Mouse (Mus musculus) neutrophil, adult 5-6 weeks (primary cell): ENCODE measurements around the gene Lfng. TPM values are rescaled to one million over a fixed set of nuclear protein-coding genes. Genes with fewer than 3 reads are reported as not detected.

Experiments used
- ATAC-seq: fragments of 151-379, 151-347 bp; 2 replicates; pipeline ENCODE4 v1.8.0; 2017; ENCODE audit warnings: mild to moderate bottlenecking, moderate TSS enrichment; ENCODE audit not compliant: insufficient number of reproducible peaks, poor library complexity, low FRiP score, severe bottlenecking; ENCODE audit errors: extremely low read depth
- total RNA-seq: library from RNA; stranded (forward); fragments of 200-1000 nt; gene quantifications from 2 replicates; pipeline ENCODE4 v1.2.3, GENCODE M21; 2017

Lfng gene
- total RNA-seq, 1 experiment from 2014 or later, result 273 TPM

DNA sequence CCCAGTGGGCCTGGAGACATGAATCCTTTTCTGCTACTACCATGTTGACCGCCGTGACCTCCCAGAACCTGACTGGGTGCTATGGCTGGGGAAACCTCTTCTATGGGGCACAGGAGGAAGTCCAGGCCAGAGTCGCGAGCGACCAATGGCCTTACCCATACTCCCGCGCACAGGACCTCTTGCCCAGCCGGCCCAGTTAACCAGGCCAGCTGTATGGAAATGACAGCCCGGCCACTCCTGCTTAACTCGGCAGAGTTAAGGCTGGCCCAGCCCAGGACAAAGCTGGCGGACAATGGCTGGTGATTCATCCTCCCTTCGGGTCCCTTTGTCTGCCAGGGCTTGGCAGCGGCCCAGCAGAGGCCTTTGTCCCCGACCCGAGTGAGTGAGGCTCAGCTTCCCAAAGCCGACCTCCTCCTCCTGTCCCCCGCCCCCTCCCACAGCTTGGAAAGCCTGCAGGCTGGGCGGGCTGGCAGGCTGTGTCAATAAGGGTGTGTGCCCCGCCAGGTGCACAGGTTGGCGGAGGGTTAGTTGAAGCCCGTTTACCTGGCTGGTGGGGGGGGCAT, 4.0 kb downstream of the Lfng start:
- peak; percentile 7; the same call in 1 of the 2 replicates for ATAC-seq

DNA sequence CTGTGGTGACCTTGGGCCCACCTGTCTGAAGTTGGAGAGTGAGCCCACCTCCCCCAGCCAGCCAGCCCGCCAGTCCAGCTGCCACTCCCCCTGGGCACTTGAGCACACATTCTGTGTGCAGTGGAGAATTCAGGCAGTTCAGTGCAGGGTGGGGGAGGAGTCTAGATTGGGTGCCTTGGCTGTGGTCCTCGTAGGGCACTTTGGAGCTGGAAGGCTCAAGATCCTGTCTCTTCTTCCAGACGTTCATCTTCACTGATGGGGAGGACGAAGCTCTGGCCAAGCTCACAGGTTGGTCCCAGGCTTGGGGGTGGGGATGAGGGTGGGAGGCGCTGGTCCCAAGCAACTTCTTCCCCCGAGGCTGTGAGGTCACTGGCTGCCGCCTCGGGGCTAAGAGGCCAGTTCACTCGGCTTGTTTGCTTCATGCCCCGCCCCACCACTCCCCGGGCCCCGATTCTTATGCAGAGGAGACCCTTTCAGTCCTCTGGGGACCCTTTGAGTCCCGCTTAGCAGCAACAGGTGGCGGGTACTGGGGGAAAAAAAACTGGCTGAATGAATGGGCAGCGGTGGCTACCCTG, 4.6 kb downstream of the Lfng start:
- no peak for ATAC-seq

DNA sequence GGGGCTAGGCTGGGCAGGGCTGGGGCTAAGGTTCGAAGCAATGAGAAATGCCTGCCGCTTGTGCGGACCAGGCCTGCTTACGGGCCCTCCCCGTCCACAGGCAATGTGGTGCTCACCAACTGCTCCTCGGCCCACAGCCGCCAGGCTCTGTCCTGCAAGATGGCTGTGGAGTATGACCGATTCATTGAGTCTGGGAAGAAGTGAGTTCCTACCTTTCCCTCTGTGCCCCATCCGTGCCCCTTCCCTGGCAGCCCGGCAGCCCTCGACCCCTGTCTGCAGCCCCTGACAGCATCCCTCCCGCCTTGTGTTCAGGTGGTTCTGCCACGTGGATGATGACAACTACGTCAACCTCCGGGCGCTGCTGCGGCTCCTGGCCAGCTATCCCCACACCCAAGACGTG, 5.1 kb downstream of the Lfng start:
- no peak for ATAC-seq

DNA sequence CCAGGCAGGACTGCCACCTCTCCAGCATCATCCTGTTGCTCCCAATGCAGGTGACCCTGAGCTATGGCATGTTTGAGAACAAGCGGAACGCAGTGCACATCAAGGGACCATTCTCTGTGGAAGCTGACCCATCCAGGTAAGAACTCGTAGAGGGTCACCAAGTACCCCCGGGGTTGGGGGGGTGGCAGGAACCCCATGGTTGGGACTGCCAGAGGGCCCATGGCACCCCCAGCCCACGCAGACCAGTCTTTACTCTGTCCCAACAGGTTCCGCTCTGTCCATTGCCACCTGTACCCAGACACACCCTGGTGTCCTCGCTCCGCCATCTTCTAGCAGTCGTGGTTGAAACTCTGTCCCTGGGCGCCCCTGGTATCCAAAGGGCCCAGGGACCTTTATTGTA, 7.0 kb downstream of the Lfng start:
- ATAC-seq, result no peak

GRCm38 (mm10) chr5:140614837-140615236, 7.7 kb downstream of the Lfng start:
- no peak for ATAC-seq

GRCm38 (mm10) chr5:140615321-140616109, 8.4 kb downstream of the Lfng start:
- no peak for ATAC-seq

DNA sequence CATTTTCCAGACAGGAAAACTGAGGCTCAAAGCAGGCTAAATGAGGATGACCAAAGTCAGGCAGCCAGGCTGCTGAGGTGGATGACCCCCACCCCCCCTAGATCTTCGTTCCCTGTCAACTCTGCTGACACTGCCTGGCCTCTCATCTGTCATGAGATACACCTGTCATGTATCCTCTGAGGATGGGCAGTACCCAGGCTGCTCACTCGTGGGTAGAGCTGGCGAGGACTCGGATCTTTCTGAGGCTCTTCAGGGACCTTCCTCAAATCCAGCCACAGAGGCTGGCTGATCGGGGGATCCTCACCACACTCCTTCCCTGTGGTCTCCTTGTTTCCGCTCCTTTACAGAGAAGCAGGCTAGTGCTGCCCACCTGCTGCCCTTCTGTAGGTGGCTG, 9.0 kb downstream of the Lfng start:
- no peak for ATAC-seq

- peak; percentile 60 for ATAC-seq
These were observed 9.6 kb downstream of the Lfng start for GRCm38 (mm10) chr5:140616691-140617090.

GRCm38 (mm10) chr5:140617714-140618113, 10.6 kb downstream of the Lfng start:
- ATAC-seq, result peak; percentile 80

- 0 out of 2 replicates have a peak, but pooled peaks have one; percentile 24 for ATAC-seq
These were observed 12.1 kb downstream of the Lfng start for GRCm38 (mm10) chr5:140619151-140619771.

GRCm38 (mm10) chr5:140619895-140620736, 13.0 kb downstream of the Lfng start:
- no peak for ATAC-seq

- no peak for ATAC-seq
These were observed 14.0 kb downstream of the Lfng start for GRCm38 (mm10) chr5:140621092-140621491.

DNA sequence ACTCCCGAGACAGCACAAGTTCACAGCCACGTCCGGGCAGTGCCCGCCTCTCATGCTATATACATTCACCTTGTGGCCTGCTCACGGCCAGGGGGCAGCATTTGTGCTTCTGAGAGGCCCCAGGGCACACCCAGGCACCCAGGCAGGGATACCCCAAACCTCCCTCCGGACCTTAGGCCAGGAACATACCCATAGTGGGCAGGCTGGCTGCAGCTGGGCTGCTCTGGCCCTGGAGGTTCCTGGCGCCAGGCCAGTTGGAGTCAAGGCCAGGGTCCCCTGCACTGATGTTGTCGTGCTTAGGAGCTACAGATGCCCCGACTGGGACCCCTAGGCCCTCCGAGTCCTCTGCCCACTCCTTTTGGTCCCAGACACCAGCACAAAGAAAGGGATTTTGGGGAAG, 14.4 kb downstream of the Lfng start:
- no peak for ATAC-seq

GRCm38 (mm10) chr5:140622978-140623670, 16.0 kb downstream of the Lfng start:
- ATAC-seq, result no peak

DNA sequence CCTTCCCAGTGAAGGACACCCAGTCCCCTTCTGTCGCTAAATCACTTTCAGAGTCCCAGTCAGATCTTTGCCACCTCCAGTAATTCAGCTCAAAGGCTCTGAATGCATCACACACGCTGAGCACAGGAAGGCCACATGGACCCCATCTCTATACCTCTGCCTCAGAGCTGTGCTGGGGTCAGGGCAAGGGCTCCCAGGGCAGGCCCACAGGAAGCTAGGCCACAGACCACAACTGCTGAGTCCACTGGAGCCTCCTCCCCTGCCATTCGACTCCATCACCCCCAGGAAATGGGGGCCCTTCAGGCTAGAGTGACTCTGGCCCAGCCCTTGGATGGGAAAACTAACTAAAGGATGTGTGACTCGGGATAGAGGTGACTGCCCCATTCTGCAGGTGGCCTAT, 16.7 kb downstream of the Lfng start:
- ATAC-seq, result no peak

GRCm38 (mm10) chr5:140624238-140624637, 17.1 kb downstream of the Lfng start:
- ATAC-seq, result no peak

- no peak for ATAC-seq
These were observed 17.8 kb downstream of the Lfng start for GRCm38 (mm10) chr5:140624961-140625360.

DNA sequence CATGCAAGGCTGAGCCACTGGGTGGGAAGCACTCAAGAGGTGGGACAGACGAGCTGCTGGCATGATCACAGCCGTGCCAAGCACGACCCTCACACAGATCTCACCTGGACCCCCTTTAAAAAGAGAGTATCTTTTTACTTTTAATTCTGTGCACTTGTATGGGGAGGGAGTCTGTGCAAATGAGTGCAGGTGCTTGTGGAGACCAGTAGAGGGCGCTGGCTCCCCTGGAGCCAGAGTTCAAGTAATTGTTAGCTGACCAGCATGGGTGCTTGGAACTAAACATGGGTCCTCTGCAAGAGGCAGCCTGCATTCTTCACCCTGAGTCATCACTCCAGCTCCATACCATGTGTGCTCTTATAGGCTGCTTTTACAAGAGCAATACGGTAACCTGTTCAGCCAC, 20.5 kb downstream of the Lfng start:
- ATAC-seq, result no peak
